Mouse (Mus musculus) forebrain, embryonic 10.5 days (tissue): ENCODE data around the gene Cdk2ap1. TPM values are rescaled to one million over a fixed set of nuclear protein-coding genes. Genes with fewer than 3 reads are reported as not detected.
A peak's percentile ranks its signal among the peaks of the same experiment; 100 is the strongest.
"Not testable (repeated sequence)": the region's sequence is repeated elsewhere in the genome, so short reads cannot be mapped to it uniquely, and the experiment has no call there.

Experiments
- DNase-seq: peaks from one replicate; pipeline ENCODE4 v3.0.0-alpha.2; 2017; ENCODE audit warnings: low spot score; ENCODE audit errors: extremely low spot score
- H3K27ac ChIP-seq: fragments of 300-500 bp; sonication (generic); 2 replicates; pipeline ENCODE4 v1.5.1; 2016; ENCODE audit warnings: mild to moderate bottlenecking
- H3K27me3 ChIP-seq: fragments of 300-500 bp; sonication (generic); 2 replicates; pipeline ENCODE4 v1.6.1; 2016; ENCODE audit warnings: mild to moderate bottlenecking; ENCODE audit not compliant: poor library complexity, severe bottlenecking
- H3K36me3 ChIP-seq: fragments of 300-500 bp; sonication (generic); replicated peaks from 2 replicates; pipeline ENCODE4 v1.6.1; 2016; ENCODE audit warnings: mild to moderate bottlenecking, moderate library complexity
- H3K4me1 ChIP-seq: fragments of 300-500 bp; sonication (generic); 2 replicates; pipeline ENCODE4 v1.6.1; 2016
- H3K4me3 ChIP-seq: fragments of 300-500 bp; sonication (generic); 2 replicates; pipeline ENCODE4 v1.5.1; 2016; ENCODE audit warnings: mild to moderate bottlenecking, moderate library complexity
- H3K9me3 ChIP-seq: fragments of 300-500 bp; sonication (generic); 2 replicates; pipeline ENCODE4 v1.6.1; 2016; ENCODE audit warnings: mild to moderate bottlenecking, moderate library complexity
- WGBS: fragments of 180-500 bp; shearing (Covaris S2); methylation state at CpG from one replicate; pipeline ENCODE4 v1.1.7; 2016; 5-methylcytosine and 5-hydroxymethylcytosine counted together
- polyA plus RNA-seq: library from polyadenylated mRNA; unstranded; fragments of >200 nt; fragmentation: Nextera tagmentation; extraction: Ambion mirVana; gene quantifications from 2 replicates; pipeline ENCODE4 v1.2.1, GENCODE M21; 2016

The Cdk2ap1 gene
- polyA plus RNA-seq, 1 experiment from 2014 or later = 64.7 TPM

DNA sequence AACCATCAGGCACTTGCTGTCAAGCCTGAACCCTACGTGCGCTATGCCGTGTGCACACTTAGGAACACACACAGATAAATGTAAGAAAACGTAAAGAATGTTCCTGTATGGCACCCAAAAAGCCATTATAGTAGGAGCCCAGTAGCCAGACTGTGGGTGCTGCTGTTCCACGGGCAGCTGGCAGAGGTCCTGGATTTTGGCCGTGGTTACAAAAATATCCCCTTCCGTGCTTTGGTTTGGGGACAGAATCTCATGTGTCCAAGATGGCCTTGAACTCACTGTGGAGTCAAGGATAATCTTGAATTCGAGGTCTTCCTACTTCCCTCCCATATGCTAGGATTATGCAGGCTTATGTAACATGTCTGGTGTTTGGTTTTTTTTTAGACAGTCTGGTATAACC lies 20.0 kb downstream of the Cdk2ap1 start:
- H3K36me3 ChIP-seq = peaks cover 72% of the 10 kb centered on the region
- no peak overlapping the region for H3K4me3 ChIP-seq
- H3K27me3 ChIP-seq = no peaks in the 10 kb centered on the region
- WGBS = 89% methylated on average over 8 of the region's 8 CpGs
- DNase-seq = no peak
- no peaks in the 10 kb centered on the region for H3K9me3 ChIP-seq
- H3K27ac ChIP-seq = no peak overlapping the region
- H3K4me1 ChIP-seq = 0 out of 2 replicates have a peak, but pooled peaks cover under 1% of the 10 kb centered on the region

DNA sequence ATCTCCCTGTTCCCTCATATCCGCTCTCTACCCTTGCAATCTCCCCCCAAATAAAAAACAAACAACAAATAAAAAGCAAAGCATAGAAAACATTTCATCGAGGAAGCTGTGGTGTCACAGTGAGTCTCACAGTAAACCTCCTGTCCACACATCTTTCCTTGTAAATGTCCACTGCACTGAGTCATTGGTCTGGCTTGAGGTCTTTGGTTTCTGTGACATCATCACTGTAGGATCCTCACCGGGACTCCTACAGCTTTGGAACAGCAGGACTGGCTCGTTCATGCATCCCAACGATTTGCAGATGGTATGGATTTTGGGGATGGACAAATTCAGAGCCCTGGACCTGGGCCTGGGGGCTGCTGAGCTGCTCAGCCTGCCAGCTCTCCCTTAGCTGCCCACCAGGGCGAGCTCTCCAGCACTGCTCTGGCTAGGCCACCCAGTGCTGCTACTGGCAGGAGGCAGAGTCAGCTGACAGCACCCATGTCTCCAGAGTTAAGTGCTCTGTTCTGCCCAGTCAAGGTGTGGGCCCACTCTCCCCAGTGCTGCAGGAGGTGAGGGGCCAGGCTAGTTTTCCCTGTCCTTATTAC lies 21.0 kb downstream of the Cdk2ap1 start:
- not testable (repeated sequence) for H3K4me1 ChIP-seq, DNase-seq, H3K27ac ChIP-seq, H3K27me3 ChIP-seq, H3K4me3 ChIP-seq, H3K9me3 ChIP-seq
- 75% methylated on average over 6 of the region's 6 CpGs for WGBS
- H3K36me3 ChIP-seq = peaks cover 62% of the 10 kb centered on the region

DNA sequence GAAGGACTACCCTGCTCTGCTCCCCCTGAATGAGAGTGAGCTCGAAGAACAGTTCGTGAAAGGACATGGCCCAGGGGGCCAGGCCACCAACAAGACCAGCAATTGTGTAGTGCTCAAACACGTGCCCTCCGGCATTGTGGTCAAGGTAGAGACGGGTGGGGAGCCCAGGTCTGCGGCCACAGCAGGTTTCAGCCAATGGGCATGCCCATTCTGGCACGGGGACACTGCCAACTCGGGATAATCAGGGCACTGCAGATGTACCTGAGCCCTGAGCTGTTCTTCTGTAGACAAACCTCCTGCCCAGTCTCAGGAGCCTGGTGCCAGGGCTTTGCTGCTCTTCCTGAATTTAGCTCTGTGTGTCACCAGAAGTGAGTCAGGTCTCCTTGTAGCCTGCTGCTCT lies 24.1 kb downstream of the Cdk2ap1 start:
- DNase-seq = no peak
- WGBS = 87% methylated on average over 8 of the region's 8 CpGs
- H3K27me3 ChIP-seq = no peaks in the 10 kb centered on the region
- H3K9me3 ChIP-seq = no peaks in the 10 kb centered on the region
- peaks cover 37% of the 10 kb centered on the region for H3K36me3 ChIP-seq
- H3K4me1 ChIP-seq = peaks cover 10% of the 10 kb centered on the region
- peak overlapping the region; percentile 51; the same call in 1 of the 2 replicates for H3K27ac ChIP-seq
- no peak overlapping the region for H3K4me3 ChIP-seq

DNA sequence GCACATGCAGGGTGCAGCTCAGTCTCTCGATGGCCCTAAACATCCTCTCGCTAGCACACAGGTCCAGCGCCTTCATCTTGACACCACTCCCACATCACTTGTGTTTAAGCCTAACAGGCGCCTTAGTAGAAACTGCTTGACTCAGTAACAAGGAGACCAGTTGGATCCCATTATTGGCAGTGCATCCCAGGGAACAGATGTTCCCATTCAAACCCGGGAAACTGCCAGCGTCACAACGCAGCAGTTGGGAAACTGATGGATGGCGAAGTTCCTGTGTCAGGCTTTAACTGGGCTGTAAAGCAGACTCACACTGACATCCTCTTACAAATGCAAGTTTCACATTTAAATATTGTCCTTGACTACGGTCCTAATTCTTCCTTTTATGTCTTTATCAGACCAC lies 25.0 kb downstream of the Cdk2ap1 start:
- H3K27ac ChIP-seq = no peak overlapping the region
- no peak for DNase-seq
- H3K9me3 ChIP-seq = no peaks in the 10 kb centered on the region
- H3K4me3 ChIP-seq = no peak overlapping the region
- H3K4me1 ChIP-seq = peaks cover 10% of the 10 kb centered on the region
- no peaks in the 10 kb centered on the region for H3K27me3 ChIP-seq
- H3K36me3 ChIP-seq = peaks cover 30% of the 10 kb centered on the region
- 82% methylated on average over 9 of the region's 9 CpGs for WGBS

DNA sequence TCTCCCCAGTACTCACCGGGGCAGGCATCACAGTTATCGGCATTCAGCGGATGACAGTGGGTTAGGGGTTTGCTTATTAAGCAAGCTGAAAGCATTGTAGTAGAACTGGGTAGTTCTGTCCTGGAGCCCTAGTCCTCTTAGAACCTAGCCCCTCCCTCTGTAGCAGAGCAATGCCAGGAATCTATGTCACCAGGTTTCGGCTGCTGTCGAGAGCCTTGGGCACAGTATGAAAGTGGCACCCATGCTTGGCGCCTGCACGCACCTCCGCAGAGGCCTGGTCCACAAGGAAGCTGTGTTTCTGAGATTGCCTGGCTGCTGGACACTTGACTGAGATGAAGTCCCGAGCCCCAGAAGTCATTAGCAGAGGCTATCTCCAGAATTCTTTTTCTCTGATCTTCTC lies 25.8 kb downstream of the Cdk2ap1 start:
- Histone ChIP-seq H3K4me1 (peaks cover 10% of the 10 kb centered on the region), H3K4me3 (no peak overlapping the region), H3K27me3 (no peaks in the 10 kb centered on the region), H3K9me3 (no peaks in the 10 kb centered on the region), H3K36me3 (peaks cover 30% of the 10 kb centered on the region), H3K27ac (no peak overlapping the region)
- DNase-seq = no peak
- WGBS = 95% methylated on average over 9 of the region's 9 CpGs

DNA sequence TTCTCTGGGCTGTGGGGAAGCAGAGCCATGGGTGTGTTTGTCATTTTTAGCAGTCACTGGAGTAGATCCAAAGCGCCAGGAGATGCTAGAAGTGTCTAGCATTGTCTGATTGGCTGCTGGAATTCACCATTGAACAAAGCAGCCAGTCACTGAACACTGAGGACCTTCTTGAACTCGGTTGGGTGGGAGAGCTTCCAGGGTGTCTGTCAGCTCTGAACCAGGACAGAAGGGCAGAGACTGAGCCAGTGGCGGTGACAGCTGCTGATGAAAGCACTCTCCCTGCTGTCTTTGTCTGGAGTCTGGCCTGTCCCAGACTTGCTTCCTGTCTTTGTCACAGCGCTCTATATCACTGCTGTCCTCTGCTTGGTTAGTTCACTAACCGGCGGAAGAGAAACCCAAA lies 28.5 kb downstream of the Cdk2ap1 start:
- H3K36me3 ChIP-seq = peaks cover 9% of the 10 kb centered on the region
- WGBS = 58% methylated on average over 6 of the region's 6 CpGs
- peak overlapping the region; percentile 71 for H3K27ac ChIP-seq
- DNase-seq = no peak
- no peaks in the 10 kb centered on the region for H3K27me3 ChIP-seq
- peaks cover 10% of the 10 kb centered on the region for H3K4me1 ChIP-seq
- no peaks in the 10 kb centered on the region for H3K9me3 ChIP-seq
- no peak overlapping the region for H3K4me3 ChIP-seq

DNA sequence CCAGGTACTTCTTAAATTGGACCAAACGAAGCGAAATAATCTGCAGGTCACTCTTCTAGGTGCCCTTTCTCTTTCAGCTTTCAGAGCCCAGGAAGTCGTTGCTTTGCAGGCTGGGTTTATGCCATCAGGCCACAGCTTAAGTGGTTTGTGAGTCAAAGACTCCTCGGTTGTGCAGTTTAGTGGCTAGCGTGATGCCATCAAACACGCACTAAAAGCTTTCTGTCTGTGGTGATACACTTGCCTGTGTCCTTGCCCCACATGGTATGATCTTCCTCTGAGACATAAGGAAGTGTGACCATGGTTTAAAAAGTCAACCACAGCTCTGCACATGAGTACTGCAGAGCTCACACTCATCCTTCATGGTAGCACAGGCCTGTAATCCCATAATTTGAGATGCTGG lies 32.8 kb downstream of the Cdk2ap1 start:
- no peak overlapping the region for H3K27ac ChIP-seq
- H3K36me3 ChIP-seq = peaks cover 2% of the 10 kb centered on the region
- no peaks in the 10 kb centered on the region for H3K9me3 ChIP-seq
- no peak for DNase-seq
- peaks cover 28% of the 10 kb centered on the region for H3K4me1 ChIP-seq
- H3K4me3 ChIP-seq = no peak overlapping the region
- WGBS = 85% methylated on average over 6 of the region's 6 CpGs
- H3K27me3 ChIP-seq = no peaks in the 10 kb centered on the region

DNA sequence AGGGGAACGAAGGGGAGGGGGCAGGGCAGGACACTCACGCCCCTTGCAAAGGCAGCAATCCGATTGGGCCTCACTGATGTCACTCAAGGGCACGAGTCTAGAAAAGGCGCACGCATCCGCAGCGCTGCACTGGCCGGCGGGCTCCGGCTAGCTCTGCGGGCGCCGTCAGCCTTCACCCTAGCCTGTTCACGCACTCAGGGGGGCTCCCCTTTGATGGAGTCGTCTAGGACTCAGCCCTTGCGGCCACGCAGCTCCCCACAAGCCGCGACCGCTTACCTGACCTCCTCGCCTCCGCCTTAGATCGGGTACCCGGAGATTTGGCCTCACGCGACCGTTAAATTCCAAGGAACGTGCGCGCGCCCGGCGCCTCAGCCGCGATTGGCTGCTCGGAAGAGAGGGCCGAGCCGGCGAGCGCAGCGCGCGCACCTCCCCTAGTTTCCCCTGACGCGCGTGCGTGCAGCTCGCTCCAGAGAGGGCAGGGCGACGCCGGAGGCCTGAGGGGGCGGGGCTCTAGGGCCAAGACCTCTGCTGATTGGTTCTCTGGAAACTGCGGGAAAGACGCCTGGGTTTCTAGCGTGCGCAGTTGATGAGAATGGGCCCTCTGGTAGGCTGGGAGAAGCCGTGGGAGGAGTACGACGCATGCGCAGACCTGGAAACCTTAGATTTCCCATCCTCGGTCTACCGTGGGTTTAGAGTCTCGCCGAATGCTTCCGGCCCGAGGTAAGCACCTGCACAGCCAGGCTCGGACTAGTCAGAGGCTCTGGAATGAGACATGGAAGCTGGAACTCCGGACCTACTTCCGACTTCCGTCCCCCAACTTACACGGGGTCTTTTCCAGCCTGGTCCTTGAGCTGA lies 35.1 kb downstream of the Cdk2ap1 start, which contains the start of the genes Mphosph9 and 2810006K23Rik:
TSS of gene Mphosph9 (minus strand) at position 463 of the 855 bp plus-strand sequence.
TSS of gene 2810006K23Rik (plus strand) at position 580 of the 855 bp plus-strand sequence.
- Histone ChIP-seq H3K4me1 (peaks cover 21% of the 10 kb centered on the region), H3K36me3 (peaks cover 21% of the 10 kb centered on the region), H3K4me3 (peak within 1 kb of the TSS; percentile 75), H3K27ac (peak within 1 kb of the TSS; percentile 98), H3K9me3 (no peaks in the 10 kb centered on the region), H3K27me3 (no peaks in the 10 kb centered on the region)
- DNase-seq = peak; percentile 99
- WGBS = under 1% methylated on average over 72 of the region's 72 CpGs

DNA sequence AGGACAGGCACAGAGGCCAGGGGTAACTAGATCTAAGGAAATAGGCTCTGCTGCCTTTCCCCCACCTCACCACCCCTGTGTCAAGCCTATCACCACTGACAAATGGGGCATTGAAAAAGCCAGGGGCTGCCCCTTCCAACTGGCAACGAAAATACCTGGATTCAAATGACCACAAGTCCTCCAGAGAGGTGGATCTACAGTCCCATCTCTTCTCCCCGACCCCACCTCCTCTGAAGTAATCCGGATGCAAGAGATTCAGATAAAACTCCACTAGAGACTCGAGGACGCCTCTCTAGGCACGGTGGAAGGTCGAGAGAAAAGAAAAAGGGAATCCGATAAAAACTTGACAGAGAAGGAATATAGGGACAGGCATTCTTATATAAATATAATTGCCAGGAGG lies 36.1 kb downstream of the Cdk2ap1 start:
- Histone ChIP-seq H3K27me3 (no peaks in the 10 kb centered on the region), H3K36me3 (peaks cover 30% of the 10 kb centered on the region), H3K9me3 (no peaks in the 10 kb centered on the region), H3K27ac (peak overlapping the region; percentile 98), H3K4me3 (peak overlapping the region; percentile 75), H3K4me1 (peaks cover 21% of the 10 kb centered on the region)
- DNase-seq = no peak
- WGBS = 6% methylated on average over 8 of the region's 8 CpGs

DNA sequence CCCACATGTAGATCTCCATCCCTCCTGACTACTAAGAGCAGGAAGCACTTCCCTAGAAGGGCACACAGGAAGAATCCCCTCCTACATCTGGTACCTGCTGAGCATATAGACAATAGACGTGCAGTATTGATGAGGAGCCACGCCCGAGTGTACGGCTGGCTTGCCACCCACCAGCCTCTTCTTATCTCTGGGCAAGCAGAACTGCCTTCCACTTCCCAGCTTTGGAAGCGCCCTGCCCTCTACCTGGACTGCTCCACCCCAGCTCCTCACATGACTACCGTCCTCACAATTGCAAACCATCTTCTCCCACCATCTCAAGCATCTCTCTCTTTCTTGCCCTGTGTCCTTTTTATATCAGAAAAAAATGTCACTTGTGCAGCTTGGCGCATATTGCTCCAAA lies 45.2 kb downstream of the Cdk2ap1 start:
- 90% methylated on average over 7 of the region's 7 CpGs for WGBS
- no peak overlapping the region for H3K4me3 ChIP-seq
- no peak overlapping the region for H3K27ac ChIP-seq
- H3K27me3 ChIP-seq = no peaks in the 10 kb centered on the region
- peaks cover 2% of the 10 kb centered on the region for H3K9me3 ChIP-seq
- no peaks in the 10 kb centered on the region for H3K4me1 ChIP-seq
- DNase-seq = no peak
- peaks cover 95% of the 10 kb centered on the region for H3K36me3 ChIP-seq

DNA sequence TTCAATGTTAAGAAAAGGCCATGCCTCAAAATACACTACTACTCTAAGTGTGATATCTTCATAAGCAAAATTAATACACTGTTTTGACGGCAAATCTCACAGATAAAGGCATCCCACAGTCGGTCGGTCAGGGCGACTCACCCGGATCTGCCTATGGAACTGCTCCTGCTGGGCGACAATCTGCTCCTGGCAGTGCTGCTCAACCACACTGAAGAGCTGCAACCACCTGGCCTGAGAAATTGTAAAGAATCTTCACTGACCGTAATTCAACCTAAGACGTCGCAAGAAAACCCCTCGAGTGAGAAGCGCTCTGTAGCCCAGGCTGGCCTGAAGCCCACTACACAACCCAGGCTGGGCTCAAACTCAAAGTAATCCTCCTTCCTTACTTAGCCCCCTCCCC lies 46.9 kb downstream of the Cdk2ap1 start:
- WGBS = 94% methylated on average over 11 of the region's 11 CpGs

DNA sequence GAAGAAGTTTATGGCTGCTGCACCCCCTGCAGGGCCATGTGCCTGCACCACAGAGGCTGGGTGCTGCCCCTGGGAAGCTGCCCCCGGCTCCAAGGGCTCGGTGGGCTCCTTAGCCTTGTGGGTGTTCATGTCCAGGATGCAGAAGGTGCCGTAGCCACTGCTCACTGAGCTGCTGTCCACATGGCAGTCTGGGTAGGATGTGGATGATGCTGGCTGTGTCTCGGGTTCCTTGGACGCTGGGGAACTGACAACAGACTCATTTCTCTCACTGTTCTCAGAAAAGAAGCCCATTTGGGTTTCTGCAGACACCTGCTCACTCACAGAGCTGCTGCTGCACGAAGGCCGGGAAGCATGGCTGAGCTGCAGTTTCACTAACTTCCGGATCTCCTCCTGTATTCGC lies 47.4 kb downstream of the Cdk2ap1 start:
- Histone ChIP-seq H3K9me3 (peaks cover 11% of the 10 kb centered on the region), H3K36me3 (peaks cover 95% of the 10 kb centered on the region), H3K4me1 (no peaks in the 10 kb centered on the region), H3K4me3 (no peak overlapping the region), H3K27me3 (peaks cover 11% of the 10 kb centered on the region; the same call in 1 of the 2 replicates), H3K27ac (no peak overlapping the region)
- DNase-seq = no peak
- WGBS = 94% methylated on average over 9 of the region's 9 CpGs

More for the DNA sequence above, 46.9 kb downstream of the Cdk2ap1 start:
- no peak for DNase-seq
- no peak overlapping the region for H3K27ac ChIP-seq
- H3K4me1 ChIP-seq = no peaks in the 10 kb centered on the region
- no peak overlapping the region for H3K4me3 ChIP-seq
- peaks cover 11% of the 10 kb centered on the region for H3K9me3 ChIP-seq
- peaks cover 95% of the 10 kb centered on the region for H3K36me3 ChIP-seq
- peaks cover 6% of the 10 kb centered on the region; the same call in 1 of the 2 replicates for H3K27me3 ChIP-seq

DNA sequence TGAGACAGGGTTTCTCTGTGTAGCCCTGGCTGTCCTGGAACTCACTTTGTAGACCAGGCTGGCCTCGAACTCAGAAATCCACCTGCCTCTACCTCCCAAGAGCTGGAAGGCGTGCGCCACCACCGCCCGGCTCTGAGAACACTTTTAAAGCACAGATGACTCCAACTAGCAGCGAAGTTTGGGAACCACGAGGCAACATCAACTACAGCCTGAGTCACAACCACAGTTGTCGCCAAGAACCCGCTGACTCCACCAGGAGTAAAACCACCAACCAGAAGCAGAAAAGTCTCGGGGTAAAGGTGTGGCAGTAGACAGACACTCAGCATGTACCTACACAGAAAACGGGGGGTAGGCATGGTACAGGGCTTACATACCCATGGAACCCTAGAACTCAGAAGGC lies 52.8 kb downstream of the Cdk2ap1 start:
- H3K27me3 ChIP-seq = peaks cover 31% of the 10 kb centered on the region
- H3K27ac ChIP-seq = no peak overlapping the region
- H3K36me3 ChIP-seq = peaks cover 100% of the 10 kb centered on the region
- peaks cover 4% of the 10 kb centered on the region; the same call in 1 of the 2 replicates for H3K4me1 ChIP-seq
- 94% methylated on average over 11 of the region's 11 CpGs for WGBS
- DNase-seq = no peak
- H3K9me3 ChIP-seq = peaks cover 11% of the 10 kb centered on the region
- H3K4me3 ChIP-seq = no peak overlapping the region
